Comparison of ENCODE assay signal across 9 mouse cellular contexts in genomic region chr17:5980860-5981259, GRCm38 (mm10). TPM values are rescaled to one million over a fixed set of nuclear protein-coding genes. Genes with fewer than 3 reads are reported as not detected.
A peak's percentile ranks its signal among the peaks of the same experiment; 100 is the strongest.
DNase-seq lines count a peak whose midpoint lies in the region; TF ChIP-seq lines count a peak whose summit lies in the region.
"Had no signal": no experiment of that assay in that cellular context is flagged by ENCODE, and none has a peak within 500 bp of the region (broad histone marks: within the 10 kb centered on the region; RNA-seq: fewer than 3 reads in every experiment).

No protein-coding gene starts in this region.

- H3K27me3 ChIP-seq in CH12.LX (replicated peaks): no peaks in the 10 kb centered on the region

- H3K27ac ChIP-seq in CH12.LX (ENCODE audit: insufficient read depth, low read depth): no peak overlapping the region
- H3K27ac ChIP-seq: hindbrain, embryonic 12.5 days had no signal

- in situ Hi-C loops in CH12.LX (cut with MboI; ENCODE audit: low pct_ligation_motif_present, low pct_unique_long_range_greater_than_20kb, low sequenced_read_pairs): no loop called here

- H3K9me3 ChIP-seq in CH12.LX (replicated peaks; ENCODE audit: low read length): no peaks in the 10 kb centered on the region
- H3K9me3 ChIP-seq: hindbrain, embryonic 12.5 days had no signal

- TF ChIP-seq POLR2A in CH12.LX (IDR thresholded peaks at IDR 0.05; ENCODE audit: low read depth, low read length): no peak

- TF ChIP-seq RAD21 in CH12.LX (IDR thresholded peaks at IDR 0.05; ENCODE audit: low read depth, low read length): peak; percentile 43

- TF ChIP-seq CTCF in CH12.LX (conservative IDR thresholded peaks at IDR 0.05 in 1 of 2, IDR thresholded peaks at IDR 0.05 in 1 of 2; ENCODE audit: low read depth in 2 of 2, low read length in 2 of 2): peak in 1 of 2 experiments; percentile 68; a peak in 3 of 4 replicates

- DNase-seq in kidney, adult 18-20 months: peak; percentile 25
- DNase-seq in kidney, postnatal 14 days: no peak
- peak; percentile 38 for DNase-seq in A20 (ENCODE audit: low read depth, low spot score)
- no peak for DNase-seq in CH12.LX (ENCODE audit: extremely low read depth)
- peak; percentile 39 for DNase-seq in lung, postnatal 10 days
- DNase-seq in left cerebral cortex, postnatal 25 days (ENCODE audit: low spot score in 2 of 2): no peak
- no peak for DNase-seq in layer of hippocampus, adult 8-10 months (ENCODE audit: low spot score in 2 of 2)
- DNase-seq: gastrocnemius, postnatal 36 days had no signal

- peaks cover 25 to 80% of the 10 kb centered on the region in 2 experiments for H3K4me1 ChIP-seq in CH12.LX (ENCODE audit: control insufficient read depth in 1 of 2, insufficient read depth in 2 of 2)

- intact Hi-C loops in left cerebral cortex, postnatal 25 days (cut with DNase I): no loop called here

- dilution Hi-C loops in CH12.LX (cut with MboI; ENCODE audit: extremely low pct_ligation_motif_present, extremely low pct_unique_long_range_greater_than_20kb, low sequenced_read_pairs): no loop called here

- no peak for TF ChIP-seq EP300 in CH12.LX (IDR thresholded peaks at IDR 0.05; ENCODE audit: low read length)

- H3K4me2 ChIP-seq in CH12.LX (ENCODE audit: insufficient read depth, low read depth, poor library complexity, severe bottlenecking): no peak overlapping the region
- H3K4me2 ChIP-seq: hindbrain, embryonic 12.5 days had no signal

- H3K4me3 ChIP-seq in CH12.LX (replicated peaks in 1 of 3; ENCODE audit: low read depth in 2 of 3, low read length in 2 of 3, poor library complexity in 1 of 3): no peak overlapping the region
- H3K4me3 ChIP-seq: hindbrain, embryonic 12.5 days had no signal

- H3K36me3 ChIP-seq in CH12.LX (replicated peaks in 1 of 2; ENCODE audit: control insufficient read depth in 1 of 2, insufficient read depth in 1 of 2, low read length in 1 of 2): peaks cover 0 to 15% of the 10 kb centered on the region in 2 experiments
- H3K36me3 ChIP-seq: hindbrain, embryonic 12.5 days had no signal

- H3K79me2 ChIP-seq in CH12.LX (replicated peaks; ENCODE audit: control insufficient read depth, extremely low read depth, insufficient read depth, poor library complexity, severe bottlenecking): no peaks in the 10 kb centered on the region

- no peak overlapping the region for H3K9ac ChIP-seq in CH12.LX (ENCODE audit: insufficient read depth, low read depth)
- H3K9ac ChIP-seq: hindbrain, embryonic 12.5 days had no signal

TF ChIP-seq in CH12.LX, 34 proteins besides CTCF, POLR2A, EP300 and RAD21:
- TF ChIP-seq SMC3 (IDR thresholded peaks at IDR 0.05; ENCODE audit: low read depth, low read length): peak; percentile 59
- peak; percentile 14; the same call in 1 of the 2 replicates for TF ChIP-seq IRF4 (IDR thresholded peaks at IDR 0.05; ENCODE audit: low read depth, low read length)
- no peak for TF ChIP-seq MAX (IDR thresholded peaks at IDR 0.05; ENCODE audit: low read length)
- no peak for TF ChIP-seq JUND (conservative IDR thresholded peaks at IDR 0.05; ENCODE audit: low read depth, low read length)
TF ChIP-seq in CH12.LX: peak in this region for 2.

RNA-seq across cellular contexts. Expression of gene Synj2, which starts 39.8 kb away (rescaled TPM):
- total RNA-seq in CH12.LX (2012; rRNA removed) (4.5 and 5.3 TPM in 2 replicates), CH12.LX (2014; rRNA removed) (6.6 and 6.8 TPM in 2 replicates)
- polyA plus RNA-seq in CH12.LX (2012; ENCODE audit: insufficient read length, low read depth): 10.9 and 12.4 TPM in 2 replicates
- 100 to 1,000 TPM in 1 of 2 experiments, 10 to 100 TPM in 1; 84.0 to 123 TPM for total RNA-seq in left cerebral cortex, postnatal 25 days (2021)
- total RNA-seq in layer of hippocampus, adult 8-10 months (2022): 10 to 100 TPM; 61.3 to 82.7 (median 71.8) TPM

Comparison
In these comparisons a context has a peak if more than half of its experiments do, and no peak if none do; other contexts are left out.
1. DNase-seq: peak in kidney, adult 18-20 months (single experiment), A20 (single experiment) and lung, postnatal 10 days (single experiment); none in kidney, postnatal 14 days (single experiment), CH12.LX (single experiment), left cerebral cortex, postnatal 25 days (0 of 2) and layer of hippocampus, adult 8-10 months (0 of 2).
2. RNA of gene Synj2, which starts 39.8 kb away (total RNA-seq): 84.0 to 123 TPM in left cerebral cortex, postnatal 25 days and 61.3 to 82.7 TPM in layer of hippocampus, adult 8-10 months; 4.5 to 6.8 TPM in CH12.LX; every median in the first group is over 4 times any median in the second.